Mouse (Mus musculus) olfactory bulb, adult 2 months (tissue): Measurements from ENCODE around the gene Cdk5rap2. TPM values are rescaled to one million over a fixed set of nuclear protein-coding genes. Genes with fewer than 3 reads are reported as not detected.

Source experiments
- H3K27ac ChIP-seq: fragments of 200-500 bp; 2 replicates; pipeline ENCODE4 v1.5.1; 2012; ENCODE audit warnings: low read depth, low read length; ENCODE audit not compliant: insufficient read depth
- H3K4me1 ChIP-seq: fragments of 200-500 bp; 2 replicates; pipeline ENCODE4 v1.6.1; 2012; ENCODE audit warnings: low read length; ENCODE audit not compliant: control insufficient read depth, insufficient read depth
- H3K4me3 ChIP-seq: fragments of 200-500 bp; 2 replicates; pipeline ENCODE4 v1.5.1; 2012; ENCODE audit warnings: mild to moderate bottlenecking, low read depth, low read length, moderate library complexity; ENCODE audit not compliant: insufficient read depth
- CTCF ChIP-seq: fragments of 200-500 bp; IDR thresholded peaks from 2 replicates; pipeline ENCODE4 v1.5.1; 2012; ENCODE audit warnings: low read depth, mild to moderate bottlenecking, low read length, moderate library complexity; ENCODE audit not compliant: insufficient read depth
- POLR2A ChIP-seq: fragments of 200-500 bp; IDR thresholded peaks from 2 replicates; pipeline ENCODE4 v1.6.1; 2012; ENCODE audit warnings: mild to moderate bottlenecking, low read depth, low read length, moderate library complexity; ENCODE audit not compliant: insufficient read depth
- WGBS: fragments of 180-500 bp; shearing (Covaris S2); methylation state at CpG from one replicate; pipeline ENCODE4 v1.1.7; 2018; 5-methylcytosine and 5-hydroxymethylcytosine counted together
- polyA plus RNA-seq: library from polyadenylated mRNA; stranded (reverse); fragments of >200 nt; gene quantifications from 2 replicates; pipeline ENCODE4 v1.2.4, GENCODE M21; 2012; ENCODE audit warnings: low replicate concordance; ENCODE audit not compliant: missing spikeins, insufficient read depth, insufficient read length

Cdk5rap2 gene
- 306 TPM in 1 of 2 replicates, not detected in the other for polyA plus RNA-seq

DNA sequence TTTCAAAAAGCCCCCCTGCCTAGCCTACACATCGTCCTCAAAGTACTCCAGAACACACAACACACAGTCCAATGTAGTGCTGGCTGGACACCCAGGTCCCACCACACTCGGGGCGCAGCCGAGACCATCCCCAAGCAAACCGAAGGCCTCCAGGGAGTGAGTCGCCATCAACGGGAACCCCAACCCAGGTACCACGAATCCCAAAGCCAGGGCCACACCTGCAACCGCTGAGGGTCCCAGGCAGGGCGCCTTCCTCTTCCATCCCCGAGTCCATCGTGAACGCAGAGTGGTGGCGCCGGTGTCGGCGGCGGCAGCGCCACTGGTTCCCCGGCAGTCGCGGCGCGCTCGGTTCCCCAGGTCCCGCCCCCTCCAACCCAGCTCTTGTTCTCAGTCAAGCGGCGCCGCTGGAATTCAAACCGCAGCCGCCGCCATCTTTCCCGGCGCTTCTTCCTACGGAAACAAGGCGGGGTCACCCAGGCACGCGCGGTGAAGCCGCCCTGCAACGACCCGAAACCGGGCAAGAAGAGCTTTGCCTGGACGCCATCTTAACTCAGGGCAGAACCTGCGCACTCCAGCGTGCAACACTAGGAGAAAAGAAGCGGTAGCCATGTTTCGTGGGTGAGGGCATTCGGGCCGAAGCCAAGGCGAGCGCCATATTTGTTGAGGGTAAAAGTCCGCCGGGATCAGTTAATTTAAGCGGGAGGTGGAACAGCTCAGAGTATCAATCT lies at the start of gene Cdk5rap2:
Gene Cdk5rap2, minus strand, starts transcription at position 450 of the 728 bp plus-strand sequence.
- no peak within 1 kb of the TSS for H3K27ac ChIP-seq
- H3K4me3 ChIP-seq, result peak within 1 kb of the TSS; percentile 90
- under 1% methylated on average over 55 of the region's 55 CpGs for WGBS
- TF ChIP-seq POLR2A, result no peak
- TF ChIP-seq CTCF, result no peak
- H3K4me1 ChIP-seq, result no peaks in the 10 kb centered on the region

- 80% methylated on average over 3 of the region's 3 CpGs for WGBS
- H3K27ac ChIP-seq, result no peak overlapping the region
- H3K4me3 ChIP-seq, result no peak overlapping the region
- 0 out of 2 replicates have a peak, but pooled peaks cover 2% of the 10 kb centered on the region for H3K4me1 ChIP-seq
- TF ChIP-seq CTCF, result no peak
- TF ChIP-seq POLR2A, result no peak
These were observed 41.9 kb upstream of the Cdk5rap2 start for GRCm38 (mm10) chr4:70452161-70452560.

GRCm38 (mm10) chr4:70451750-70452149 lies 41.5 kb upstream of the Cdk5rap2 start:
- Histone ChIP-seq H3K4me3 (no peak overlapping the region), H3K27ac (no peak overlapping the region), H3K4me1 (0 out of 2 replicates have a peak, but pooled peaks cover 2% of the 10 kb centered on the region)
- 1% methylated on average over 2 of the region's 2 CpGs for WGBS
- no peak for TF ChIP-seq CTCF
- TF ChIP-seq POLR2A, result no peak

DNA sequence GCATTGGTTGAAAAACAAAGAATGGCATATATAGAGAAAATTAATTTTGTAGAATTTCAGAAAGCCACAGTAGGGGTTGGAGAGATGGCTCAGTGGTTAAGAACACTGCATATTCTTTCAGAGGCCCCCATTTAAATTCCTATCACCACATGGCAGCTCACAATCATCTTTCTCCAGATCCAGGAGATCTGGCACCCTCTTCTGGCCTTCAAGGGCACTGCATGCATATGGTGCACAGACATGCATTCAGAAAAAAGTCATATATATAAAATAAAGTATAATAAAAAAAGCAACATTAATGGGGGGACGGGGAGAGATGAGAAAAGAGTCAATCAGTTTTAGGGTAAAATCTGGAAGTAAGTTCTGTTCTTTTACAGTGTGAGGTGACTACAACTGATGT lies 39.4 kb upstream of the Cdk5rap2 start:
- Histone ChIP-seq H3K4me3 (no peak overlapping the region), H3K4me1 (0 out of 2 replicates have a peak, but pooled peaks cover 2% of the 10 kb centered on the region), H3K27ac (no peak overlapping the region)
- TF ChIP-seq CTCF, result no peak
- TF ChIP-seq POLR2A, result no peak
- 100% methylated on average over 1 of the region's 1 CpGs for WGBS

DNA sequence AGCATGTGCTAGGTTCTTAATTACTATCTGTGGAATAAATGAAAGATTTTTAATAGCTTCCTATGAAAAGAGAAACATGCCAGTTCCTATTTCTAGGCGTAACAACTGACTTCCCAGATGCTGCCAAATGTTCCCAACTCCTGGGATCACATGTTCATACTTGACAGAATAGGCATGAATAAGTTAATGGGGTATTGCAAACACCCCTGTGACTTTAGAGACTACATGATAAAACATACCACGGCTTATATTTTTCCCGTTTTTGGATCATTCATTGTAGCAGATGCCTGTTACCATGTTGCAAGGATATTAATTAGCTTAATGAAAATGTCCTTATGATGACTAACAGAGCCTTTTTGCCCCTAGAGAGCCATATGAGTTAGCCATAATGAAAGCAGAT lies 36.5 kb upstream of the Cdk5rap2 start:
- no peak for TF ChIP-seq CTCF
- no peak for TF ChIP-seq POLR2A
- 81% methylated on average over 3 of the region's 3 CpGs for WGBS
- H3K4me3 ChIP-seq, result no peak overlapping the region

GRCm38 (mm10) chr4:70420202-70420601 lies 10.0 kb upstream of the Cdk5rap2 start:
- Histone ChIP-seq H3K4me1 (no peaks in the 10 kb centered on the region), H3K4me3 (no peak overlapping the region), H3K27ac (no peak overlapping the region)
- WGBS, result 53% methylated on average over 2 of the region's 2 CpGs
- TF ChIP-seq CTCF, result no peak

More for the DNA sequence above, 36.5 kb upstream of the Cdk5rap2 start:
- Histone ChIP-seq H3K4me1 (0 out of 2 replicates have a peak, but pooled peaks cover 2% of the 10 kb centered on the region), H3K27ac (no peak overlapping the region)

GRCm38 (mm10) chr4:70412126-70412525 lies 1.9 kb upstream of the Cdk5rap2 start:
- TF ChIP-seq POLR2A (no peak), CTCF (no peak)
- Histone ChIP-seq H3K27ac (no peak overlapping the region), H3K4me1 (no peaks in the 10 kb centered on the region), H3K4me3 (no peak overlapping the region)
- 22% methylated on average over 2 of the region's 2 CpGs for WGBS

DNA sequence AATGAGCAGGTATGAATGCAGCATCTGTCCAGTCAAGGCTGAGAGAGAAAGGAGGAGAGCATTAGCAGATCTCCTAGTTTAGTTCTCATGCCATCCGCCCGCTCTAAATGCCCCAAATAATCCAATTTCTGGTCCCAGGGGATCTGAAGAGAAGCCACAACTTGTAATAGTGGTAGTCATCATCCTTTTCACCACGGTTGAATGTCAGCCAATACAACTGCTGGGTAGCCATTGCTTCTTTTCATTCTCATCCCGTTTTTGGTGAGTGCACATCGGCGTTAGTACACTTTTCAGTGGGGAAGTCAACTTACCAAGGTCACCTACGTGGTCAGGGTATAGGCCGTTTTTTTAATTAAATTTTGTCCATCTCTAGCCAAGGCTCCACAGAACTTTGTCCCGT lies 787 bp downstream of the Cdk5rap2 start:
- Histone ChIP-seq H3K27ac (no peak overlapping the region), H3K4me1 (no peaks in the 10 kb centered on the region), H3K4me3 (no peak overlapping the region)
- TF ChIP-seq POLR2A (no peak), CTCF (no peak)
- 7% methylated on average over 9 of the region's 9 CpGs for WGBS

DNA sequence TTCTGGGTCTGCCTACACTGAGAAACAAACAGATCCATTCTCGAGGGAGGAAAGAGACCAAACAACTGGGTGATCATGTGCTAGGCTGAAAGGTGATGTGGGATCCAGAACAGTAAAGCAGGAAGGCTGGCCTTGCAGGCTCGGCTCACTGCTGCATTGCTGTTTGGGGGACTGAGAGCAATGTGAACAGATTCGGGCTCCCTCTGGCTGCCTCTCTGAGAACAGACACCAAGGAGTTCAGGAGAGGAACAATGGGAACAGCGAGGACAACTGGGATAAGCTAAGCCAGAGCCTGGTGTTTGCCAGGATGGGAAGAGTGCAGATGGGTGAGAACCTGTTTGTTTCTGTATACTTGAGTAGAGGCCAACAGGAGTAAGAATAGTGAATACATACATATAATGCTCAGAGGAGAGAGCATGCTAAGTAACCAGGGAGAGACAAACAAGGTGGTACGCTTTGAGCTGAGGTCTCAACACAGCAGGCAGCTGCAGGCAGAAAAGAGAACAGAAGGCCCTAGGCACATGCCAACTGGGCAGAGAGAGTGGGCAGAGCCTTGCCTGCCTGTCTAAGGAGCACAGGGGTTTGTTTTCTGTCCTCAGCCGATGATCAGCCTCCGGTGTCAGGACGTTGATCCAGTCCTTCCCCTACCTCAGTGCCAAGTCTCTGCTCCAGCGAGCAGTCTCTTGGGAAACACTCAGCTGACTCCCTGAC lies 8.0 kb downstream of the Cdk5rap2 start:
- TF ChIP-seq POLR2A (no peak), CTCF (no peak)
- no peak overlapping the region for H3K4me3 ChIP-seq
- no peak overlapping the region for H3K27ac ChIP-seq
- 0 out of 2 replicates have a peak, but pooled peaks cover 3% of the 10 kb centered on the region for H3K4me1 ChIP-seq
- 46% methylated on average over 9 of the region's 9 CpGs for WGBS
